Mouse (Mus musculus) forebrain, postnatal 0 days (tissue): ENCODE results near the gene Camk1d. TPM values are rescaled to one million over a fixed set of nuclear protein-coding genes. Genes with fewer than 3 reads are reported as not detected.

Source experiments
- ATAC-seq: fragments of 200-750 bp; cut with Nextera tagmentation; 2 replicates; pipeline ENCODE4 v1.8.0; 2017; ENCODE audit warnings: mild to moderate bottlenecking, moderate library complexity
- DNase-seq: peaks from one replicate; pipeline ENCODE4 v3.0.0-alpha.2; 2015
- H3K27ac ChIP-seq: fragments of 300-500 bp; sonication (generic); 2 replicates; pipeline ENCODE4 v1.5.1; 2014; ENCODE audit warnings: low read depth, mild to moderate bottlenecking, antibody characterized with exemption, low read length, moderate library complexity, mixed read lengths
- H3K27me3 ChIP-seq: fragments of 300-500 bp; sonication (generic); 2 replicates; pipeline ENCODE4 v1.6.1; 2014; ENCODE audit warnings: mild to moderate bottlenecking, low read length, mixed read lengths; ENCODE audit not compliant: insufficient read depth
- H3K36me3 ChIP-seq: fragments of 300-500 bp; sonication (generic); 2 replicates; pipeline ENCODE4 v1.6.1; 2014; ENCODE audit warnings: mild to moderate bottlenecking, moderate library complexity; ENCODE audit not compliant: insufficient read depth
- H3K4me1 ChIP-seq: fragments of 300-500 bp; sonication (generic); 2 replicates; pipeline ENCODE4 v1.6.1; 2014; ENCODE audit warnings: antibody characterized with exemption; ENCODE audit not compliant: insufficient read depth
- H3K4me2 ChIP-seq: fragments of 300-500 bp; sonication (generic); 2 replicates; pipeline ENCODE4 v1.6.1; 2014; ENCODE audit warnings: low read depth, mild to moderate bottlenecking, moderate library complexity
- H3K4me3 ChIP-seq: fragments of 300-500 bp; sonication (generic); 2 replicates; pipeline ENCODE4 v1.5.1; 2014; ENCODE audit warnings: low read depth, low read length, mixed read lengths
- H3K9ac ChIP-seq: fragments of 300-500 bp; sonication (generic); 2 replicates; pipeline ENCODE4 v1.6.1; 2014; ENCODE audit warnings: mild to moderate bottlenecking
- H3K9me3 ChIP-seq: fragments of 300-500 bp; sonication (generic); 2 replicates; pipeline ENCODE4 v1.6.1; 2016; ENCODE audit warnings: low read length
- CTCF ChIP-seq: sonication (generic); IDR thresholded peaks from 2 replicates; pipeline ENCODE4 v1.5.1; 2016; ENCODE audit warnings: antibody characterized with exemption, control low read depth, low read depth
- WGBS: fragments of 180-500 bp; shearing (Covaris S2); extraction: QIAGEN DNeasy Blood & Tissue Kit; methylation state at CpG from one replicate; pipeline ENCODE4 v1.1.7; 2014; 5-methylcytosine and 5-hydroxymethylcytosine counted together
- polyA plus RNA-seq: library from polyadenylated mRNA; unstranded; fragments of >200 nt; fragmentation: Nextera tagmentation; extraction: Ambion mirVana; gene quantifications from 2 replicates; pipeline ENCODE4 v1.2.1, GENCODE M21; 2015
- total RNA-seq: library from RNA; depleted of rRNA; stranded (reverse); fragments of >200 nt; gene quantifications from 2 replicates; pipeline ENCODE4 v1.2.3, GENCODE M21; 2014

Gene Camk1d
- total and polyA plus RNA-seq, 2 experiments from 2014 or later, result 10.5 to 29.0 TPM

GRCm38 (mm10) chr2:5636801-5637742 lies 77.2 kb downstream of the Camk1d start:
- Histone ChIP-seq H3K4me1 (peaks cover 3% of the 10 kb centered on the region), H3K9ac (no peak overlapping the region), H3K9me3 (no peaks in the 10 kb centered on the region), H3K36me3 (no peaks in the 10 kb centered on the region), H3K27ac (peak overlapping the region; percentile 72), H3K4me3 (no peak overlapping the region), H3K27me3 (no peaks in the 10 kb centered on the region), H3K4me2 (no peak overlapping the region)
- ATAC-seq (peak; percentile 91), DNase-seq (peak; percentile 83)
- WGBS, result 48% methylated on average over 14 of the region's 14 CpGs
- TF ChIP-seq CTCF, result no peak

- DNase-seq (no peak), ATAC-seq (no peak)
- no peak for TF ChIP-seq CTCF
- Histone ChIP-seq H3K4me2 (no peak overlapping the region), H3K4me1 (no peaks in the 10 kb centered on the region), H3K27ac (no peak overlapping the region), H3K36me3 (no peaks in the 10 kb centered on the region), H3K9ac (no peak overlapping the region), H3K4me3 (no peak overlapping the region), H3K9me3 (no peaks in the 10 kb centered on the region), H3K27me3 (no peaks in the 10 kb centered on the region)
- 91% methylated on average over 6 of the region's 6 CpGs for WGBS
These were observed 82.0 kb downstream of the Camk1d start for GRCm38 (mm10) chr2:5632355-5632684.

GRCm38 (mm10) chr2:5631676-5632354 lies 82.5 kb downstream of the Camk1d start:
- no peak overlapping the region for H3K4me3 ChIP-seq
- H3K9me3 ChIP-seq, result no peaks in the 10 kb centered on the region
- no peak overlapping the region for H3K27ac ChIP-seq
- ATAC-seq (no peak), DNase-seq (no peak)
- no peaks in the 10 kb centered on the region for H3K4me1 ChIP-seq
- H3K36me3 ChIP-seq, result no peaks in the 10 kb centered on the region
- no peaks in the 10 kb centered on the region for H3K27me3 ChIP-seq
- H3K9ac ChIP-seq, result no peak overlapping the region
- no peak for TF ChIP-seq CTCF
- no peak overlapping the region for H3K4me2 ChIP-seq
- WGBS, result 90% methylated on average over 11 of the region's 11 CpGs

GRCm38 (mm10) chr2:5630710-5631109 lies 83.6 kb downstream of the Camk1d start:
- DNase-seq, result no peak
- H3K4me1 ChIP-seq, result no peaks in the 10 kb centered on the region
- TF ChIP-seq CTCF, result no peak
- no peak overlapping the region for H3K27ac ChIP-seq
- 52% methylated on average over 4 of the region's 4 CpGs for WGBS
- no peaks in the 10 kb centered on the region for H3K9me3 ChIP-seq
- no peaks in the 10 kb centered on the region for H3K27me3 ChIP-seq
- ATAC-seq, result no peak
- no peak overlapping the region for H3K4me2 ChIP-seq
- H3K4me3 ChIP-seq, result no peak overlapping the region
- no peaks in the 10 kb centered on the region for H3K36me3 ChIP-seq
- no peak overlapping the region for H3K9ac ChIP-seq

GRCm38 (mm10) chr2:5624379-5624778 lies 89.9 kb downstream of the Camk1d start:
- Histone ChIP-seq H3K4me2 (no peak overlapping the region), H3K36me3 (no peaks in the 10 kb centered on the region), H3K4me3 (no peak overlapping the region), H3K9me3 (no peaks in the 10 kb centered on the region), H3K27ac (no peak overlapping the region), H3K27me3 (no peaks in the 10 kb centered on the region), H3K9ac (no peak overlapping the region), H3K4me1 (no peaks in the 10 kb centered on the region)
- ATAC-seq, result no peak
- WGBS, result 79% methylated on average over 4 of the region's 4 CpGs
- TF ChIP-seq CTCF, result no peak
- DNase-seq, result no peak

- DNase-seq (no peak), ATAC-seq (no peak)
- no peak overlapping the region for H3K9ac ChIP-seq
- no peaks in the 10 kb centered on the region for H3K9me3 ChIP-seq
- no peak overlapping the region for H3K4me3 ChIP-seq
- no peak overlapping the region for H3K4me2 ChIP-seq
- 91% methylated on average over 8 of the region's 8 CpGs for WGBS
- no peak for TF ChIP-seq CTCF
- H3K27me3 ChIP-seq, result no peaks in the 10 kb centered on the region
- peaks cover 5% of the 10 kb centered on the region; the same call in 1 of the 2 replicates for H3K4me1 ChIP-seq
- H3K27ac ChIP-seq, result no peak overlapping the region
- H3K36me3 ChIP-seq, result no peaks in the 10 kb centered on the region
These were observed 95.9 kb downstream of the Camk1d start for GRCm38 (mm10) chr2:5618361-5618896.

GRCm38 (mm10) chr2:5614896-5615295 lies 99.4 kb downstream of the Camk1d start:
- peak; percentile 30 for DNase-seq
- Histone ChIP-seq H3K4me3 (no peak overlapping the region), H3K9ac (no peak overlapping the region), H3K4me2 (no peak overlapping the region), H3K27me3 (no peaks in the 10 kb centered on the region), H3K4me1 (peaks cover 8% of the 10 kb centered on the region; the same call in 1 of the 2 replicates), H3K9me3 (no peaks in the 10 kb centered on the region), H3K36me3 (no peaks in the 10 kb centered on the region), H3K27ac (no peak overlapping the region)
- WGBS, result 71% methylated on average over 3 of the region's 3 CpGs
- ATAC-seq, result no peak
- no peak for TF ChIP-seq CTCF
